Mouse (Mus musculus) heart, embryonic 10.5 days (tissue): ENCODE measurements around the gene Cpa1. TPM values are rescaled to one million over a fixed set of nuclear protein-coding genes. Genes with fewer than 3 reads are reported as not detected.
A peak's percentile ranks its signal among the peaks of the same experiment; 100 is the strongest.

Experiments
- DNase-seq: peaks from one replicate; pipeline ENCODE4 v3.0.0-alpha.2; 2017; ENCODE audit warnings: low spot score
- H3K27ac ChIP-seq: fragments of 300-500 bp; sonication (generic); 2 replicates; pipeline ENCODE4 v1.5.1; 2016; ENCODE audit warnings: mild to moderate bottlenecking
- H3K27me3 ChIP-seq: fragments of 300-500 bp; sonication (generic); 2 replicates; pipeline ENCODE4 v1.6.1; 2016; ENCODE audit warnings: mild to moderate bottlenecking; ENCODE audit not compliant: poor library complexity, insufficient read depth, severe bottlenecking
- H3K36me3 ChIP-seq: fragments of 300-500 bp; sonication (generic); 2 replicates; pipeline ENCODE4 v1.6.1; 2016; ENCODE audit warnings: mild to moderate bottlenecking, moderate library complexity
- H3K4me1 ChIP-seq: fragments of 300-500 bp; sonication (generic); 2 replicates; pipeline ENCODE4 v1.6.1; 2016; ENCODE audit warnings: mild to moderate bottlenecking
- H3K4me3 ChIP-seq: fragments of 300-500 bp; sonication (generic); 2 replicates; pipeline ENCODE4 v1.5.1; 2016; ENCODE audit warnings: mild to moderate bottlenecking, moderate library complexity
- H3K9me3 ChIP-seq: fragments of 300-500 bp; sonication (generic); 2 replicates; pipeline ENCODE4 v1.6.1; 2016; ENCODE audit warnings: mild to moderate bottlenecking, moderate library complexity
- WGBS: fragments of 180-500 bp; shearing (Covaris S2); methylation state at CpG from one replicate; pipeline ENCODE4 v1.1.7; 2016; 5-methylcytosine and 5-hydroxymethylcytosine counted together
- polyA plus RNA-seq: library from polyadenylated mRNA; unstranded; fragments of >200 nt; fragmentation: Nextera tagmentation; extraction: Ambion mirVana; gene quantifications from 2 replicates; pipeline ENCODE4 v1.2.1, GENCODE M21; 2016

Gene Cpa1
- polyA plus RNA-seq, 1 experiment from 2014 or later, result 3.9 TPM

DNA sequence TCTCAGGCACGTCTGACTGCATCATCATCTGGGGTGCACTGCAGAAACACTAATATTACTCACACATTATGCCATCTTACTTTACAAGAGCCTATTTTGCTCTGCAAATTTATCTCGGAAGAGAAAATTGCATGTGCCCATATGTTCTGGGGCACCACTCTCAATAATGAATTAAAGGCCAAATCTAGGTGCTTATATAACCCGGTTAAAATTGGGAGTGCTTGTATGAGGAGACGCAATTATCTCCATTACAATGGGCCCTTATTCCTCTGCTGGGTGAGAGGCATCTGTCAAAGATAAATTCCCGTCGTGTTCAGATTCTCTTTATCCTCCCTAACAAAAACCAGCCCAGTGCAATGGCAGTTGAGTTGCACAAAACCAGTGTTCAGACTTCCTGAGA is 25.8 kb downstream of the Cpa1 start:
- H3K27ac ChIP-seq, result peak overlapping the region; percentile 44
- DNase-seq, result no peak
- no peaks in the 10 kb centered on the region for H3K36me3 ChIP-seq
- peaks cover 30% of the 10 kb centered on the region for H3K4me1 ChIP-seq
- no peaks in the 10 kb centered on the region for H3K27me3 ChIP-seq
- no peak overlapping the region for H3K4me3 ChIP-seq
- WGBS, result 37% methylated on average over 6 of the region's 6 CpGs
- H3K9me3 ChIP-seq, result no peaks in the 10 kb centered on the region

DNA sequence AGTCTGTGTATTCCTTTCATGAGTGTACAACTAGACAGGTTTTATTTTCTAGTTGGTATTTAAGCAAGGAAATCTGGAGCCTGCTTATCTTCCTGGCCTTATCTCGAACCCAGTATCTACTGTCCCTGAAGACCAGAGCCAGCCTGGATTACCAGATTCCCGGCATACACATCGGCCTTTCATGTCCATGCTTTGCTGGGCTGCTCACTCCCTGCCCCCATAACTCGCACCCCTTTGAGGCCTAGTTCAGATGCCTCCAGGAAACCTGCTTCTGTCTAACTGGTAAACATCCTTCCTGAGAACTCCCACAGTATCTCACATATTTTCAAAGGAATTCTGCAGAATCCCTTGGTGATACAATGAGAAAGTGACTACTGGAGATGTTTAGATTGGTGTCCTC is 26.3 kb downstream of the Cpa1 start:
- Histone ChIP-seq H3K36me3 (no peaks in the 10 kb centered on the region), H3K27me3 (no peaks in the 10 kb centered on the region), H3K27ac (peak overlapping the region; percentile 44), H3K4me1 (peaks cover 30% of the 10 kb centered on the region), H3K4me3 (no peak overlapping the region), H3K9me3 (no peaks in the 10 kb centered on the region)
- 9% methylated on average over 4 of the region's 4 CpGs for WGBS
- no peak for DNase-seq

DNA sequence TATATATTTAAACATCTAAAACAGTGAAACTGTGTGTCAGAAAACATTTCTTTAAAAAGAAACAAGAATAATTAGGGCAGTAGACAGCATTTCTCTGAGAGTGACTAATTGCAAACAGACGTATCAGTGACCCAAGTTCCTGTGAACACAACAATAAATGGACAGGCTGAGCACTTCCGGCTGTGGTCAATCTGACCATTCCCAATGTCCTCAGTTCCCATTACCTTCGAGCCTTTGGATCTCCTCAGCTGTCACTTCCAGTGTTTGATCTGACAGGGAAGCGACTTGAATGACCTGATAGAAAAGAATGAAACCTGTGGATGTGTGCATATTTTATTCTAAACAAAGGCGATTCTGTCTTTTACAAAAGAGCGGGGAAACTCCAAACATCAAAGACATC is 27.0 kb downstream of the Cpa1 start:
- Histone ChIP-seq H3K27ac (peak overlapping the region; percentile 44; the same call in 1 of the 2 replicates), H3K4me1 (peaks cover 29% of the 10 kb centered on the region)
- WGBS, result 56% methylated on average over 6 of the region's 6 CpGs

GRCm38 (mm10) chr6:30667585-30667984 is 28.6 kb downstream of the Cpa1 start:
- Histone ChIP-seq H3K9me3 (no peaks in the 10 kb centered on the region), H3K4me3 (no peak overlapping the region), H3K27ac (peak overlapping the region; percentile 64), H3K4me1 (peaks cover 40% of the 10 kb centered on the region), H3K36me3 (no peaks in the 10 kb centered on the region), H3K27me3 (no peaks in the 10 kb centered on the region)
- no peak for DNase-seq
- 73% methylated on average over 5 of the region's 5 CpGs for WGBS

More for the DNA sequence above, 27.0 kb downstream of the Cpa1 start:
- no peaks in the 10 kb centered on the region for H3K9me3 ChIP-seq
- no peak overlapping the region for H3K4me3 ChIP-seq
- H3K36me3 ChIP-seq, result no peaks in the 10 kb centered on the region
- DNase-seq, result no peak
- no peaks in the 10 kb centered on the region for H3K27me3 ChIP-seq

- Histone ChIP-seq H3K4me1 (peaks cover 49% of the 10 kb centered on the region), H3K27me3 (no peaks in the 10 kb centered on the region), H3K4me3 (no peak overlapping the region), H3K27ac (peak overlapping the region; percentile 67), H3K9me3 (no peaks in the 10 kb centered on the region), H3K36me3 (no peaks in the 10 kb centered on the region)
- DNase-seq, result no peak
- 83% methylated on average over 5 of the region's 5 CpGs for WGBS
These were observed 32.7 kb downstream of the Cpa1 start for GRCm38 (mm10) chr6:30671696-30672095.

DNA sequence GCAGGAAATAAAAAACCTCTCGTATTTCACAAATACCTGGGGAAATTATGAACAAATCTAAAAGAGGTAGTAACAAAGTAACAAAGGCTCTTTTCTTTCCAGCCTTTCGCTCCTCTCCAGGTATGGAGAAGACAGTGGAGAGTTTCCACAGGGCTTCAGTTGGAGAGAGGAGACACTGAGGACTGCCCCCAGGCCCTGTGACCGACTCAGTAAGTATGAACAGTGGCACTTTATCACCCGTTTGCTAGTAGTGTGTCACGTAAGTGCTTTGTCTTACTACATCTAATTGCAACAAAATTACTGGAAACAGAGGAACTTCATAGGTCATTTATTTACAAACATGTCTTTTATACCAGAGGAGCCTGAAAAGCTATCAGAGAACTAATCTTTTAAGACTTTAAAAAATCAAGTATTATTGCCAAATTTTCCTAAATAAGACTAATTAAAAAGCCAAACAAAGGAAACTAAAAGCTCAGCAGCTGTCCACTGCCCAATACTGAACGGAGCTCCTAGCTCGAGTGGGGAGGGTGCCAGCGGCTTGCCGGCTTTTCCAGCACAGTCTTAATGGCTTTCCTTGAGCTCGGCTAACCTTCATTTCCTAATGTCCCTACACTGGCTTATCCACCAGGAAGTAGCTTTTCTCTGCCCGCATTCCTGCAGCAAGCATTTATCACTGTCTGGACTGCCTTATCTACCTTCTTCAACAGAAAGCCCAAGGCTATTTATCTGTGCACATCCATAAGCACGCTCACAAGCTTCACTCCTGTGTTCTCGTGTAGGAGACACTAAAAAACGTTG is 34.9 kb downstream of the Cpa1 start:
- Histone ChIP-seq H3K9me3 (no peaks in the 10 kb centered on the region), H3K4me1 (peaks cover 55% of the 10 kb centered on the region), H3K36me3 (no peaks in the 10 kb centered on the region), H3K27me3 (no peaks in the 10 kb centered on the region), H3K4me3 (peak overlapping the region; percentile 19; the same call in 1 of the 2 replicates), H3K27ac (peak overlapping the region; percentile 87)
- no peak for DNase-seq
- WGBS, result 15% methylated on average over 14 of the region's 14 CpGs

- Histone ChIP-seq H3K27me3 (no peaks in the 10 kb centered on the region), H3K9me3 (no peaks in the 10 kb centered on the region), H3K4me1 (peaks cover 62% of the 10 kb centered on the region), H3K36me3 (no peaks in the 10 kb centered on the region), H3K4me3 (no peak overlapping the region), H3K27ac (peak overlapping the region; percentile 87)
- no peak for DNase-seq
- WGBS, result 70% methylated on average over 9 of the region's 9 CpGs
These were observed 35.8 kb downstream of the Cpa1 start for GRCm38 (mm10) chr6:30674714-30675280.

DNA sequence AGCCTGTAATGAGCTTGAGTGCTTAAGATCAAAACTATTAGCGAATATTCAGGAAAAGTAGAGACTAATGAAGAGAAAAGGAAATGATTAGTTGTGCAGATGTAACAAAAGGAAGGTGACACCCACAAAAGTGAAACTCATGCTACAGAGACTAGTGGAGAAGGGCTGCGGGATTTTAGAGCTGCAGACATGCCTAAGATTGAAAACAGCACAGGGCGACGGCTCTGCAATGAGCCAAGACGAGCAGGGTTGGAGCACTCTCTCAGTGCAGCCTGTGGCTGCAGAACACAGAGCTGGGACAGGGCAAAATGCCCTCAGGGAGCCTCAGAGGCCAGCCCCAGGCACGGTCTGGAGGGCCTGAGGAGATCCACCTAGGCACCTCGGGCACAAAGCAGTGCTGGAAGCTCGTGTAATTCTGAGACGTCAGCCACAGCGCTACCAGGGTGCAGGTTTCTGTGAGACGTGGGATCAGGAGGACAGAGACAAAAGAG is 36.3 kb downstream of the Cpa1 start:
- H3K4me3 ChIP-seq, result no peak overlapping the region
- H3K27me3 ChIP-seq, result no peaks in the 10 kb centered on the region
- peak overlapping the region; percentile 87 for H3K27ac ChIP-seq
- no peak for DNase-seq
- 28% methylated on average over 11 of the region's 11 CpGs for WGBS
- no peaks in the 10 kb centered on the region for H3K9me3 ChIP-seq
- H3K4me1 ChIP-seq, result peaks cover 65% of the 10 kb centered on the region
- no peaks in the 10 kb centered on the region for H3K36me3 ChIP-seq

GRCm38 (mm10) chr6:30676506-30676905 is 37.5 kb downstream of the Cpa1 start:
- peaks cover 67% of the 10 kb centered on the region for H3K4me1 ChIP-seq
- 0 out of 2 replicates have a peak overlapping the region, but pooled peaks have one; percentile 29 for H3K27ac ChIP-seq
- H3K36me3 ChIP-seq, result no peaks in the 10 kb centered on the region
- no peaks in the 10 kb centered on the region for H3K9me3 ChIP-seq
- H3K27me3 ChIP-seq, result no peaks in the 10 kb centered on the region
- no peak for DNase-seq
- no peak overlapping the region for H3K4me3 ChIP-seq
- 82% methylated on average over 6 of the region's 6 CpGs for WGBS

GRCm38 (mm10) chr6:30677591-30677990 is 38.6 kb downstream of the Cpa1 start:
- Histone ChIP-seq H3K27me3 (no peaks in the 10 kb centered on the region), H3K9me3 (no peaks in the 10 kb centered on the region), H3K36me3 (no peaks in the 10 kb centered on the region), H3K4me1 (peaks cover 69% of the 10 kb centered on the region), H3K27ac (peak overlapping the region; percentile 54), H3K4me3 (no peak overlapping the region)
- no peak for DNase-seq
- 59% methylated on average over 9 of the region's 9 CpGs for WGBS

- H3K4me3 ChIP-seq, result no peak overlapping the region
- WGBS, result 83% methylated on average over 6 of the region's 6 CpGs
- H3K4me1 ChIP-seq, result peaks cover 69% of the 10 kb centered on the region
- no peaks in the 10 kb centered on the region for H3K36me3 ChIP-seq
- peak overlapping the region; percentile 54 for H3K27ac ChIP-seq
- H3K9me3 ChIP-seq, result no peaks in the 10 kb centered on the region
- DNase-seq, result no peak
- H3K27me3 ChIP-seq, result no peaks in the 10 kb centered on the region
These were observed 39.5 kb downstream of the Cpa1 start for GRCm38 (mm10) chr6:30678482-30678881.

- no peaks in the 10 kb centered on the region for H3K36me3 ChIP-seq
- H3K4me1 ChIP-seq, result peaks cover 59% of the 10 kb centered on the region
- peak overlapping the region; percentile 23 for H3K27ac ChIP-seq
- H3K27me3 ChIP-seq, result no peaks in the 10 kb centered on the region
- WGBS, result 49% methylated on average over 5 of the region's 5 CpGs
- no peak for DNase-seq
- no peaks in the 10 kb centered on the region for H3K9me3 ChIP-seq
- H3K4me3 ChIP-seq, result no peak overlapping the region
These were observed 40.5 kb downstream of the Cpa1 start for GRCm38 (mm10) chr6:30679567-30679966.

DNA sequence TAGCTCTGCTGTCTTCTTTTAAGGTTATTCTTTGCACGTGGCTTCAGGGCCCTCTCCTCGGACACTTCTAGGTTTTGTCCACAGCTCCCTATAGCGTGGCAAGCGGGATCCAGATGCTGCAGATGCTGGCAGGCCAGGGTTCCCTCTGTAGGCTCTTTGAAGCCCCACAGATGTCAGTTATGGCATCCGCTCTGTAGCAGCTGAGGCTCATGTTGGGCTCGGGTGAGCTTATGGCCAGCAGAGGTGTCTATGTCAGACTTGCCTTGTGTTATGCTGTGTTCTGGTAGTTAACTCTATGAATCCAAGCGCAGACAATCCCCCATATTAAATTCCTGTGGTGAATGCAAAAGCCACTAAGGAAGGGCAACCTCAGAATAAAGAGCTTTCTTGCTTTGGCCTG is 41.4 kb downstream of the Cpa1 start:
- Histone ChIP-seq H3K36me3 (no peaks in the 10 kb centered on the region), H3K4me3 (no peak overlapping the region), H3K4me1 (peaks cover 50% of the 10 kb centered on the region), H3K9me3 (no peaks in the 10 kb centered on the region), H3K27me3 (no peaks in the 10 kb centered on the region), H3K27ac (peak overlapping the region; percentile 69)
- no peak for DNase-seq
- 80% methylated on average over 7 of the region's 7 CpGs for WGBS
